Mouse (Mus musculus): ENCODE results near the gene Tgfa. TPM values are rescaled to one million over a fixed set of nuclear protein-coding genes. Genes with fewer than 3 reads are reported as not detected.

Gene Tgfa
- 9.5 and 9.6 TPM in 2 replicates for polyA plus RNA-seq (2015; fragmentation: Nextera tagmentation; extraction: Ambion mirVana)

DNA sequence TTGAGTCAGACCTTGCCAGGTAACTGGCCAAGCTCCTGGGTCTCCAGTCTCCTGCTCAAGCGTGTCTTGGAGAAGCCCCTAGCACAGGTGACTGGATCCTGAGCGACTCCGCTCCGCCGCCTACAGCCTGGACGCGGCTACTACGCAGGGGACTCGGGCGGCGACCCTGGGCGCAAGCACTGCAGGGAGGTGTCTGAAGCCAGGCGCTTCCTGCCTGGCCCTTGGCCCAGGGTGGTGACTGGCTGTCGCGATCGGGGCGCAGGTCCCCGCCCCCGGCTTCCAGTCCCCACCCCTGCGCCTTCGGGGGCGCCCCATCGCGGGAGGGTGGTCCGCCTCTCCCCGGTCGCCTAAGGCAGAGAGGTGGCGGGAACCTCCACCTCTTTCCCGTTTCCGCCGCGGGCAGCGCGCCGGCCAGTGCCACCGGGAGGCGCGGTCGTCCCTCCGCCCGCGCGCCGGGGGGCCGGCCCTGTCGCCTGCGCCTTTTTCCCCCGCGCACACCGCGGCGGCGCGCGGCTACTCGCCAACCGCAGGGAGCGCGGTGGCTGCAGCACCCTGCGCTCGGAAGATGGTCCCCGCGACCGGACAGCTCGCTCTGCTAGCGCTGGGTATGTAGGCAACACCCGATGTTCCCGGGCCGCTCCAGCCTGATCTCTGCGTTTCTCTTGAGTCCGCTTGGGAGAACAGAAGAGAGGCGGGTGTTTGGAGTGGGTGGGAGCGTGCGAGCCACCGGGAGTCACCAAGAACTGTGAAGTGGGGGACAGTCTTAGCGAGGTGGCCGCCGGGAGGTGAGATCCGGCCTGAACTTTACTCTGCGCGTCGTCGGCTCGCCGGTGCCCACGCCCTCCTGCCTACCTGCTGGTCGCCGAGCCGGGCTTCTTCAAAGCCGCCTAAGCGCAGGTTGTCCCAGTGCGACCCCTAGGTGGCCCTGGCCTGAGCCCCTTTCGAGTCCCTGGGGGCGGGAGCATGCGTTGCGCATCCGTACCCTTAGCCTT, at the start of gene Tgfa:
Tgfa (plus strand) TSS at position 283 of the 992 bp plus-strand sequence.
- ATAC-seq (ENCODE audit: low FRiP score) = peak; percentile 77
- H3K4me1 ChIP-seq (replicated peaks) = peaks cover 31% of the 10 kb centered on the region
- no peaks in the 10 kb centered on the region for H3K36me3 ChIP-seq
- H3K9ac ChIP-seq = peak within 1 kb of the TSS; percentile 79
- peak within 1 kb of the TSS; percentile 93 for H3K4me2 ChIP-seq
- H3K27ac ChIP-seq = peak within 1 kb of the TSS; percentile 62
- H3K27me3 ChIP-seq = peaks cover 48% of the 10 kb centered on the region
- WGBS = under 1% methylated on average over 86 of the region's 97 CpGs
- peak within 1 kb of the TSS; percentile 70 for H3K4me3 ChIP-seq
- no peaks in the 10 kb centered on the region for H3K9me3 ChIP-seq

DNA sequence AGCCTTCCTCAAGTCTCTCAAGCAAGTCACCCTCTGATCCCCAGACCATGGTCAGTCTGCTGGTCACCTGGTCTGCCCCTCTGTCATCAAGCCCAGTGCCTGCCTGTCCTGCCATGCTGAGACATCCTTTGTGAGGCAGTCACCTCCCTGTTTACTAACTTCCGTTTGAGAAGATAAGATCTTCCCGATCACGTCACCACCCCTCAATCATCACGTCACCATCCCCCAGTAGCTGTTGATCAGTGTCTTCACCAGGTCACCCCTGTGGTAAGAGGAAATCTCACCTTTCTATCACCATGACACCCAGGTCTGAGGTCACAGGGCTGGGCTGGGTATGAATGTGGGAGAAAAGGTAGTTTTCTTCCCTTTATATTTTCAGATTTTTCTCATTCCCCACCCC, 46.5 kb upstream of the Tgfa start:
- no peak overlapping the region for H3K4me3 ChIP-seq
- H3K4me2 ChIP-seq = no peak overlapping the region
- H3K9me3 ChIP-seq = no peaks in the 10 kb centered on the region; the same call in 1 of the 2 replicates
- no peaks in the 10 kb centered on the region for H3K36me3 ChIP-seq
- no peak overlapping the region for H3K27ac ChIP-seq
- H3K9ac ChIP-seq = no peak overlapping the region
- no peaks in the 10 kb centered on the region for H3K4me1 ChIP-seq (replicated peaks)
- ATAC-seq (ENCODE audit: low FRiP score) = no peak
- WGBS = 67% methylated on average over 4 of the region's 4 CpGs
- H3K27me3 ChIP-seq = no peaks in the 10 kb centered on the region

DNA sequence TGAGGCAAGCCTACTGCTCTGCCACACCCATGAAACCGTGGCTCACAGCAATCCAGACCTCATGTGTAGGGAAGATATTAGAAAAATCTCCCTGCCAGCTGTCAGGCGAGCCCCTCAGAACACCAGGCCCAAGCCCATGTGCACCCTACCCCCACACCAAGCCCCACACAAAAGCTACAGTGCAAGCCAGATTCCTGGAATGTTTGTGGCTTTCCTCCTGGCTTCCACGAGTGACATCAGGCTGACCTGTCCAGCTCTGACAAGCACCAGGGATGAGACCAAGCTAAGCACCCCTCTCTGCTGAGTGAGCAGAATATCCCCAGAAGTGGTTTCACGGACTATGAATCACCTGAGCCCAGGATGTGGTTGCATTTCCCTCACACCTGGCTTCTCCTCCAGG, 46.0 kb upstream of the Tgfa start:
- H3K4me2 ChIP-seq = no peak overlapping the region
- no peaks in the 10 kb centered on the region for H3K27me3 ChIP-seq
- no peak overlapping the region for H3K9ac ChIP-seq
- no peaks in the 10 kb centered on the region for H3K36me3 ChIP-seq
- no peak overlapping the region for H3K4me3 ChIP-seq
- ATAC-seq (ENCODE audit: low FRiP score) = no peak
- H3K4me1 ChIP-seq (replicated peaks) = no peaks in the 10 kb centered on the region
- 70% methylated on average over 4 of the region's 4 CpGs for WGBS
- H3K27ac ChIP-seq = no peak overlapping the region
- H3K9me3 ChIP-seq = no peaks in the 10 kb centered on the region; the same call in 1 of the 2 replicates

DNA sequence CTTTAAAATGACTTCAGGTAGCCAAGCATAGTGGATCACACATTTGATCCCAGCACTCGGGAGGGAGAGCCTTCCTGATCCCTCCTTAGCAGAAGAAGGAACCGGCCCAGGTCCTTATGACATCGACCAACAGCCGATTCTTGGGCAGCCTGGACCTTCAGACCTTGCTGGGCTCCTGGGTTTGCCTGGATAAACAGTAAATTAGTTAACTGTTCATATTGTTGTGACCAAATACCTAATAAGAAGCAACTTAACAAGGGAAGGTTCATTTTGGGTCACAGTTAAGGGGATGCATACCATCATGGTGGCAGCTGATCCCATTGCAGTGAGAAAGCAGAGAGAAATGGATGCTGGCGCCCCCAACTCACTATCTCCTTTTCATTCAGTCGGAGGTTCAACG, 42.3 kb upstream of the Tgfa start:
- Histone ChIP-seq H3K9me3 (no peaks in the 10 kb centered on the region; the same call in 1 of the 2 replicates), H3K4me2 (no peak overlapping the region), H3K27me3 (peaks cover 4% of the 10 kb centered on the region), H3K4me3 (no peak overlapping the region), H3K27ac (no peak overlapping the region), H3K4me1 (replicated peaks) (peaks cover 8% of the 10 kb centered on the region), H3K9ac (no peak overlapping the region), H3K36me3 (no peaks in the 10 kb centered on the region)
- ATAC-seq (ENCODE audit: low FRiP score) = no peak
- WGBS = 88% methylated on average over 7 of the region's 7 CpGs

DNA sequence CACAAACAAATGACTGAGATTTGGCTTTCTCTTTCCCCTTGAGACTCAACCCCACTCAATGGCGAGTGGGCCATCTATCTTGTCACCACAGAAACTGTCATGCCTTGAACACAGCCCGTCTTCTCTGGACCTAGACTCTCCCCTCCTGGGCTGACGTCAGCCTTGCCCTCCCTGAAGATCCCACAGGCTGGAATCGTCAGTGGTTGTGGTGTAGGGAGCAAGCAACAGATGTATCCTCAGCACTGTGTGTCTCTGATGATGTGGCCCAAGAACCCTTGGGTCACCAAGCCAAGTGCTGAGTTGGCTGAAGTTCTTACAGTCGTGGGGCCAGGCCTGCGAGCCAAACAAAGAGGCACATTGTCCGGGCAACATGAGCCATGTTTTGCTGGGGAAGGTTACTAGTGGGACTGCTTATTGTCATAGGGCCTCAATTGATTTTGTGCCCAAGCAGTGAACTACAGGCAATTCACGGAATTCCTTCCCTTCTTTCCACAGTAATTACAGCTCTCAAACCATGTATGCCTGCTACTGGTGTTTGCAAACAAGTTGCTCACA, 41.5 kb upstream of the Tgfa start:
- Histone ChIP-seq H3K4me1 (replicated peaks) (peaks cover 8% of the 10 kb centered on the region), H3K9me3 (no peaks in the 10 kb centered on the region; the same call in 1 of the 2 replicates), H3K4me2 (no peak overlapping the region), H3K27me3 (peaks cover 4% of the 10 kb centered on the region), H3K27ac (no peak overlapping the region), H3K4me3 (no peak overlapping the region), H3K9ac (no peak overlapping the region), H3K36me3 (no peaks in the 10 kb centered on the region)
- 77% methylated on average over 8 of the region's 8 CpGs for WGBS
- no peak for ATAC-seq (ENCODE audit: low FRiP score)

DNA sequence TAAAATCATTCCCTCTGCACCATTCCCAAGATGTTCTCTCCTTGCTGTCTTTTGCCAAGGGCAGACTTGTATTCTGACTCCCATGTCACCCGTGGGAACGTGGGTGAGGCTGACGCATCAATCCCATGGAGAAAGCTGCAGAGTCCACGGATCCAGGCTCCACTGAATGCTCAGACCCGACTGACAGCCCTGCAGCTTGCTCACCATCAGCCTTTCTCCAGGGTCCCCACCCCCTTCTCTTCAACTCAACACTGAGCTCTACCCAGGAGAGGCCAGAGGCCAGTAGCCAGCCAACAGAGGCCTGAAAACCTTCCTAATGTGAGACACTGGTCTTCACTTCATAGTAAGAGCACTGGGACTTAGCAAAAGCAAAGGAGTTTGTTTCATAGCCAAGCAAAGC, 41.0 kb upstream of the Tgfa start:
- ATAC-seq (ENCODE audit: low FRiP score) = no peak
- H3K27ac ChIP-seq = no peak overlapping the region
- peaks cover 4% of the 10 kb centered on the region for H3K27me3 ChIP-seq
- no peak overlapping the region for H3K4me2 ChIP-seq
- no peaks in the 10 kb centered on the region for H3K36me3 ChIP-seq
- no peak overlapping the region for H3K9ac ChIP-seq
- H3K9me3 ChIP-seq = no peaks in the 10 kb centered on the region; the same call in 1 of the 2 replicates
- H3K4me3 ChIP-seq = no peak overlapping the region
- H3K4me1 ChIP-seq (replicated peaks) = peaks cover 8% of the 10 kb centered on the region
- 90% methylated on average over 5 of the region's 5 CpGs for WGBS

DNA sequence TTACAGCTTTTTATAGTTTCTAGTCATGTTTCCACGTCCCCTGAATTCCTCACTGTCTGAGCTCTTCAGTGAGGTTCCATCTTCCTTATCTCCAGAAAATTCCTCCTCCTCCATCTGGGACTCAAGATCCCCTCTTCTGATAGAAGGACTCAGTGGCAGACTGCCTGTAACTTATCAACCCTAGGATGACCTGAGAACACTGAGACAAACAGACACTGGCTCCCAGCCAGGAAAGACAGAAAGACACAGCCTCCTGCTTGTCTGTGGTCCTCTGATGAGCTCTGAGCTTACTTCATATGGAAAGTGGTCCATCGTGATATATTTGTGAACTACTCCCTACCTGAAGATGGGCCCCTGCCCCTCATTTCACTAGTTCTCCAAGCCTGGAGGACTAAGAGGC, 40.5 kb upstream of the Tgfa start:
- Histone ChIP-seq H3K4me3 (no peak overlapping the region), H3K9me3 (no peaks in the 10 kb centered on the region; the same call in 1 of the 2 replicates), H3K9ac (no peak overlapping the region), H3K27me3 (peaks cover 4% of the 10 kb centered on the region), H3K4me2 (no peak overlapping the region), H3K27ac (no peak overlapping the region), H3K36me3 (no peaks in the 10 kb centered on the region), H3K4me1 (replicated peaks) (peaks cover 8% of the 10 kb centered on the region)
- 89% methylated on average over 2 of the region's 2 CpGs for WGBS
- ATAC-seq (ENCODE audit: low FRiP score) = no peak

DNA sequence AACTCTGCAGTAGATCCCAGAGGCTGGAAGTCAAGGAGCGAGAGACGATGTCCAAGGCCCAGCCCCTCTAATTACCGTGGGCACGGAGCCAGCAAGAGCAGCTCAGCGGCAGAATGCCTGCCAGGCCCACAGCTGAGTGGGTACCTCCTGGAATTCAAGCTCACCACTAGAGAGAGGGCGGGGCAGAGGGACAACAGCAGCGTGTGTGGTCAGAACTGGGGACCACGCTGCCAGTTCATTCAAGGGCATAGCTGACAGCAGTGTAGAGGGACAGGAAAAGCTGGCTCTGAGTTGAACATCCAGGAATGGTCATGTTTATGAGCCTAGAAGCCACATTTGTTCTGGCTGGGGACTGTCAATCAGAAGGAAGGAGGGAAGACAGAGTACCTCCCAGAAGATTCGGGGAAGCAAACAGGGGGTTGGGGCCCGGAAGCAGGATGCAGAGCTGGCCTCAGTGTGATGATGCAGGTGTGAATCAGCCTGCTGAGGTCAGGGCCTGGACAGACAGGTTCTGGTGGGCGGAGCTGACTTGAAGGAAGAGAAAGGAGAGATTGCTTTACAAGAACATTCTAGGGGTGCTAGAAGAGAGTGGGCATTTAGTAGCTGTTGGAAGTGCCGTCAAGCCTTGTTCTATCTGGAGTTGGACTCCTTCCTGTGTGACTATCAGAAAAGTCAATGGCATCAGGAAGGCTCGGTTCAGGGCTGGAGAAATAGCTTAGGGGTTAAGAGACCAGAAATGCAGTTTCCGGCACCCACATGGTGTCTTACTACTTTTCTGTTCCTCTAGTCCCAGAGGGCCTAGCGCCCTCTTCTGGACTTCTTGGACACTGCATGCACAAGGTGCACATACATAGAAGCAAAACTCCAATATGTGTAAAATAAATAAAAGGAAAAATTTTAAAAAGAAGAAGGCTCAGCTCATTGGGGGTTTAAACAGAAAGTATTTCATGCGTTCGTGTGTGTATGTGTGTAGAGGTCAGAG, 37.5 kb upstream of the Tgfa start:
- Histone ChIP-seq H3K9ac (no peak overlapping the region), H3K9me3 (no peaks in the 10 kb centered on the region), H3K4me1 (replicated peaks) (peaks cover 8% of the 10 kb centered on the region), H3K27me3 (peaks cover 4% of the 10 kb centered on the region), H3K27ac (no peak overlapping the region), H3K36me3 (no peaks in the 10 kb centered on the region), H3K4me3 (no peak overlapping the region), H3K4me2 (no peak overlapping the region)
- 66% methylated on average over 17 of the region's 17 CpGs for WGBS
- no peak for ATAC-seq (ENCODE audit: low FRiP score)

DNA sequence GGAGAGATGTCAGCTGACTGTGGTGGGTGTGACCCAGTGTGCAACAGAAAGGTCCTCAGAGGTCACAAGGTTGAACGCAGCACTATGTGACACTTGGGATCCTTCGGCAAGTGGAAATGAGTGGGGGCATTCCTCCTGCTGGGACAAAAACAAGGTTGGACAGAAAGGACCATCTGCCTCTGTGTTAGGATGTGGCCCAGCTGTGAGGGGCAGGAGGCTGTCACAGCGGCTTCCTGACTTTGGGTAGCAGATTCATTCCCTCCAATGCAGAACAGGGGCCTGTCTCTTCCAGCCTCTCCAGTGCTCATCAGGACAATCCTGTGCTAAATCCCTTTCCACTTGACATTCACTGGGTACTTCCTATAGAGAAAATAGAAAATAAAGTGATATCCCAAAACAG, 34.1 kb upstream of the Tgfa start:
- H3K4me3 ChIP-seq = no peak overlapping the region
- WGBS = 43% methylated on average over 3 of the region's 3 CpGs
- ATAC-seq (ENCODE audit: low FRiP score) = no peak
- no peaks in the 10 kb centered on the region for H3K9me3 ChIP-seq
- no peak overlapping the region for H3K9ac ChIP-seq
- no peaks in the 10 kb centered on the region for H3K36me3 ChIP-seq
- H3K27me3 ChIP-seq = peaks cover 4% of the 10 kb centered on the region
- H3K27ac ChIP-seq = no peak overlapping the region
- peaks cover 14% of the 10 kb centered on the region for H3K4me1 ChIP-seq (replicated peaks)
- no peak overlapping the region for H3K4me2 ChIP-seq

DNA sequence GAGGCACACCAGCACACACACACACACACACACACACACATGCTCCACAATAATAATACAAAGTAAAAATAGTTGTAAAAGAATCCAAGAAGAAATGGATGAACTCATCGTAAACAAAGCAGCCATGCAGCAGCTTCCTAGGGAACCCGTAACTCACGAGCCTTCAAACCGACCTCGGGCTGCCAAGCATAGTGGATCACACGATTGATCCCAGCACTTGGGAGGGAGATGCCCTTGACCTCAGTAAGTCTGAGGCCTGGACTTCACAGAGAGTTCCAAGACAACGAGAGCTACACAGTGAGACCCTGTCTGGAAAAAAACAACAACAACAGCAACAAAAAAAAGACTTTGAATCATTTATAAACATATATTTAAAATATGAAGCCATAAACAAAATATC, 33.4 kb upstream of the Tgfa start:
- H3K4me1 ChIP-seq (replicated peaks) = peaks cover 14% of the 10 kb centered on the region
- 58% methylated on average over 7 of the region's 7 CpGs for WGBS
- no peak overlapping the region for H3K9ac ChIP-seq
- no peaks in the 10 kb centered on the region for H3K27me3 ChIP-seq
- H3K4me2 ChIP-seq = no peak overlapping the region
- H3K27ac ChIP-seq = no peak overlapping the region
- no peak overlapping the region for H3K4me3 ChIP-seq
- H3K36me3 ChIP-seq = no peaks in the 10 kb centered on the region
- no peak for ATAC-seq (ENCODE audit: low FRiP score)
- no peaks in the 10 kb centered on the region for H3K9me3 ChIP-seq

DNA sequence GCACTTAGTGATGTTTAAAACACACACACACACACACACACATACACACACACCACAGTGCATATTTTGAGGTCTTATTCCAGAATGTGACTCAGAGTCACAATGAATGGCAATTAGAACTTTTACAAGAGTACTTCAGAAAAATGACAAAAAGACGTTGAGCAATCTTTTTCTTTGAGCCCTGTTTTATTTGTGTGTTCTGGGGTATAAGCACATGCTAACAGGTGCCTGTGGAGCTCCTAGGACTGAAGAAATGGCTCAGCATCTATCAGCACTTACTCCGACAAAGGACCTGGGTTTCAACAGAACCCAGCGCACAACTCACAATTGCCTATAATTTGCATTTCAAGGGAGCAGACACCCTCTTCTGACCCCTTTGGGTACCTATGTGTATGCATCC, 31.0 kb upstream of the Tgfa start:
- H3K4me2 ChIP-seq = no peak overlapping the region
- H3K27me3 ChIP-seq = no peaks in the 10 kb centered on the region
- no peak for ATAC-seq (ENCODE audit: low FRiP score)
- H3K36me3 ChIP-seq = no peaks in the 10 kb centered on the region
- no peak overlapping the region for H3K4me3 ChIP-seq
- no peaks in the 10 kb centered on the region for H3K9me3 ChIP-seq
- H3K9ac ChIP-seq = no peak overlapping the region
- WGBS = 42% methylated on average over 3 of the region's 3 CpGs
- H3K4me1 ChIP-seq (replicated peaks) = peaks cover 5% of the 10 kb centered on the region; the same call in 1 of the 2 replicates
- H3K27ac ChIP-seq = no peak overlapping the region

DNA sequence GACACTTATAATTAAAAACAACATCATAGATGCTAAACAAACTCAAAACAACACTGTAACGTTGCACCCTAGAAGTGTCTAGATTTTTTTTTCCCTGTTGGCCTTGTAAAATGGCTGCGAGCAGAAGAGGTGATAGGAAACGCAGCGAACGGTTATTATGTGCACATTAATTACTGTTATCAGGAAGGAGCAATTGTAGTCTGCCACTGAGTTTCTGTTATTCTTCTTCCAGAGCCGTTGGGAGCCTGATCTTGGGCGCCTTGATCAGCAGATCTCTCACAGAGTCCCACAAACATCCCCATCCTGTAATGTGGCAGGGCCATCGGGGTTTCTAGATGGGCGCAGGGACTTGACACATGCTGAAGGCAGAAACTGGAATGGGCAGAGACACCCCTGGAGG, 28.6 kb upstream of the Tgfa start:
- Histone ChIP-seq H3K4me3 (no peak overlapping the region), H3K4me2 (no peak overlapping the region), H3K27ac (no peak overlapping the region), H3K9ac (no peak overlapping the region), H3K4me1 (replicated peaks) (peaks cover 5% of the 10 kb centered on the region; the same call in 1 of the 2 replicates), H3K27me3 (no peaks in the 10 kb centered on the region), H3K9me3 (no peaks in the 10 kb centered on the region), H3K36me3 (no peaks in the 10 kb centered on the region)
- no peak for ATAC-seq (ENCODE audit: low FRiP score)
- 89% methylated on average over 9 of the region's 9 CpGs for WGBS
